Mouse (Mus musculus) heart, embryonic 15.5 days (tissue): ENCODE results near the gene Yme1l1. TPM values are rescaled to one million over a fixed set of nuclear protein-coding genes. Genes with fewer than 3 reads are reported as not detected.

ENCODE experiments used
- ATAC-seq: fragments of 200-750 bp; cut with Nextera tagmentation; replicated peaks from 2 replicates; pipeline ENCODE4 v1.8.0; 2017; ENCODE audit warnings: low read depth, moderate TSS enrichment; ENCODE audit not compliant: insufficient number of reproducible peaks, insufficient read depth, low FRiP score
- H3K27ac ChIP-seq: fragments of 300-500 bp; sonication (generic); 2 replicates; pipeline ENCODE4 v1.5.1; 2015; ENCODE audit warnings: mild to moderate bottlenecking, inconsistent platforms
- H3K27me3 ChIP-seq: fragments of 300-500 bp; sonication (generic); 2 replicates; pipeline ENCODE4 v1.6.1; 2015; ENCODE audit warnings: inconsistent platforms
- H3K36me3 ChIP-seq: fragments of 300-500 bp; sonication (generic); 2 replicates; pipeline ENCODE4 v1.6.1; 2015; ENCODE audit warnings: mild to moderate bottlenecking, inconsistent platforms
- H3K4me1 ChIP-seq: fragments of 300-500 bp; sonication (generic); replicated peaks from 2 replicates; pipeline ENCODE4 v1.6.1; 2015; ENCODE audit warnings: inconsistent platforms
- H3K4me2 ChIP-seq: fragments of 300-500 bp; sonication (generic); 2 replicates; pipeline ENCODE4 v1.6.1; 2015; ENCODE audit warnings: inconsistent platforms, mild to moderate bottlenecking, moderate library complexity
- H3K4me3 ChIP-seq: fragments of 300-500 bp; sonication (generic); 2 replicates; pipeline ENCODE4 v1.5.1; 2015; ENCODE audit warnings: mild to moderate bottlenecking, inconsistent platforms
- H3K9ac ChIP-seq: fragments of 300-500 bp; sonication (generic); 2 replicates; pipeline ENCODE4 v1.6.1; 2015; ENCODE audit warnings: mild to moderate bottlenecking, inconsistent platforms
- H3K9me3 ChIP-seq: fragments of 300-500 bp; sonication (generic); replicated peaks from 2 replicates; pipeline ENCODE4 v1.6.1; 2016; ENCODE audit warnings: inconsistent platforms
- WGBS: fragments of 180-500 bp; shearing (Covaris S2); methylation state at CpG from one replicate; pipeline ENCODE4 v1.1.7; 2015; ENCODE audit warnings: mixed read lengths; 5-methylcytosine and 5-hydroxymethylcytosine counted together
- polyA plus RNA-seq: library from polyadenylated mRNA; unstranded; fragments of >200 nt; fragmentation: Nextera tagmentation; extraction: Ambion mirVana; gene quantifications from 2 replicates; pipeline ENCODE4 v1.2.1, GENCODE M21; 2015

Yme1l1 gene
- polyA plus RNA-seq, 1 experiment from 2014 or later = 47.0 TPM

DNA sequence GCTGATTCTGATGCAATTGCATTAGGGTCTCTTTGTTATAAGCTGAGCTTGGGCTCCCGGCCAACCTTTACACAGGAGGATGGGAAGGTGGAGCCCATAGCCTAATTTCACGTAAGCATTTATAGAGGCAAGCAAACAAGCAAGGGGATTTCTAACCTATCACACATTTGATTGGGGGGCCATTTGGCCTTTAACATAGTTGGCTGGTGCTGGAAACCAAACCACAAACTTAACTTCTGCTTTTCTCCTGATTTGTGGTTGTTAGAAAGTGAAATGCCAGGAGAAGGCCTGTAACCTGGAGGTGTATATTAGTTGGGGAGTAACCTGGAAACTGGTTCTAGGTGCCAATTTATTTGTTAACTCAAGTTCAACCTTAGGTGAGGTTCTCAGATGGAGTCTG lies 72.3 kb downstream of the Yme1l1 start:
- no peak overlapping the region for H3K4me2 ChIP-seq
- no peak overlapping the region for H3K9ac ChIP-seq
- H3K36me3 ChIP-seq = no peaks in the 10 kb centered on the region
- H3K27me3 ChIP-seq = 0 out of 2 replicates have a peak, but pooled peaks cover 2% of the 10 kb centered on the region
- no peak overlapping the region for H3K27ac ChIP-seq
- H3K9me3 ChIP-seq = no peaks in the 10 kb centered on the region
- H3K4me3 ChIP-seq = no peak overlapping the region
- H3K4me1 ChIP-seq = no peaks in the 10 kb centered on the region
- WGBS = 72% methylated on average over 2 of the region's 2 CpGs
- ATAC-seq = no peak

DNA sequence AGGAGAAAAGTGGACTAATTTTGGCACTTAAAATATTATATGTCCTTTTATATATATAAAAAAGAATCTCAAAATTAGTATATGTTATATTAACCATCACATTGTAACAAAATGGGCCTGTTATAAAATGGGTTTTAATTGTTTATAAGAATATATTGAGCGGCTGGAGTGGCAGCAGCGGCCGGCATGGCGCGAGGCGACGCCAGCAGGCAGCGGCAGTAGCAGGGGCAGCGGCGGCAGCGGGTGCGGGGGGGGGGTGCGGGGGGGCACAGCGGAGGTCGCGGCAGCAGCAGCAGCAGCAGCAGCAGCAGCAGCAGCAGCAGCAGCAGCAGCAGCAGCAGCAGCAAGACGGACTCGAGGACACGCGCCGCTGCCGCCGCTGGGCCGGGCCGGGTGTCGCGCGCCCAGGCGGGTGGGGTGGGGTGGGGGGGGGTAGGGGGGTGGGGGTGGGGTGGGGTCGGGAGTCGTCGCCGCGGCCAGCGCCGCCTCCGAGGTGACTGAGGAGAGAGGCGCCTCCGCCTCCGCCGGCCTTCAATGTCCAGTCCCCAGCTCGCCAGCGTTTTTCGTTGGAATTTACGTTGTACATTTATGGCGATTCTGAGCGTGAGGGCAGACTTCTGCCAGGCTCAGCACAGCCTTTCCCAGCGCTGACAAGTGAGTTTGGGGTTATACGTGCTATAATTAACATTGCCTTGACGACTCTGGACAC lies 78.0 kb downstream of the Yme1l1 start:
- Histone ChIP-seq H3K9me3 (no peaks in the 10 kb centered on the region), H3K4me3 (peak overlapping the region; percentile 52), H3K36me3 (no peaks in the 10 kb centered on the region), H3K27me3 (peaks cover 13% of the 10 kb centered on the region; the same call in 1 of the 2 replicates), H3K27ac (no peak overlapping the region), H3K4me1 (no peaks in the 10 kb centered on the region), H3K9ac (peak overlapping the region; percentile 39; the same call in 1 of the 2 replicates), H3K4me2 (peak overlapping the region; percentile 74)
- WGBS = under 1% methylated on average over 30 of the region's 50 CpGs
- ATAC-seq = no peak

Other genes starting within 250 kb of the Yme1l1 start
- 25.2 and 33.8 TPM in 2 replicates for gene Abi1, start 116.1 kb upstream of the Yme1l1 start, polyA plus RNA-seq
- gene Acbd5, start 88.2 kb upstream of the Yme1l1 start, polyA plus RNA-seq = 25.8 and 31.5 TPM in 2 replicates
- gene Mastl, start 345 bp upstream of the Yme1l1 start, polyA plus RNA-seq = 6.6 and 7.9 TPM in 2 replicates
- not detected in 2 replicates for gene 4931423N10Rik, start 51.1 kb downstream of the Yme1l1 start, polyA plus RNA-seq
- gene Nxph2, start 164.9 kb downstream of the Yme1l1 start, polyA plus RNA-seq = not detected in 2 replicates